Mouse (Mus musculus) intestine, embryonic 14.5 days (tissue): ENCODE measurements around the gene Fam43b. TPM values are rescaled to one million over a fixed set of nuclear protein-coding genes. Genes with fewer than 3 reads are reported as not detected.

Experiments used
- ATAC-seq: fragments of 200-750 bp; cut with Nextera tagmentation; replicated peaks from 2 replicates; pipeline ENCODE4 v1.8.0; 2017; ENCODE audit warnings: low read depth, moderate number of reproducible peaks, moderate TSS enrichment, moderate library complexity; ENCODE audit not compliant: low FRiP score, low TSS enrichment
- DNase-seq: peaks from one replicate; pipeline ENCODE4 v3.0.0-alpha.2; 2018; ENCODE audit warnings: low spot score
- H3K27ac ChIP-seq: fragments of 300-500 bp; sonication (generic); 2 replicates; pipeline ENCODE4 v1.5.1; 2014; ENCODE audit warnings: low read depth, mild to moderate bottlenecking, control low read depth
- H3K27me3 ChIP-seq: fragments of 300-500 bp; sonication (generic); replicated peaks from 2 replicates; pipeline ENCODE4 v1.6.1; 2014; ENCODE audit warnings: low read length, control low read depth; ENCODE audit not compliant: control insufficient read depth, insufficient read depth
- H3K36me3 ChIP-seq: fragments of 300-500 bp; sonication (generic); 2 replicates; pipeline ENCODE4 v1.6.1; 2014; ENCODE audit warnings: low read length, control low read depth; ENCODE audit not compliant: control insufficient read depth, insufficient read depth
- H3K4me1 ChIP-seq: fragments of 300-500 bp; sonication (generic); replicated peaks from 2 replicates; pipeline ENCODE4 v1.6.1; 2014; ENCODE audit warnings: low read length, control low read depth, mixed read lengths; ENCODE audit not compliant: control insufficient read depth, insufficient read depth
- H3K4me2 ChIP-seq: fragments of 300-500 bp; sonication (generic); 2 replicates; pipeline ENCODE4 v1.6.1; 2014; ENCODE audit warnings: low read length
- H3K4me3 ChIP-seq: fragments of 300-500 bp; sonication (generic); 2 replicates; pipeline ENCODE4 v1.5.1; 2014; ENCODE audit warnings: low read depth, low read length, control low read depth, mixed read lengths
- H3K9ac ChIP-seq: fragments of 300-500 bp; sonication (generic); 2 replicates; pipeline ENCODE4 v1.6.1; 2014; ENCODE audit warnings: mild to moderate bottlenecking, low read length
- H3K9me3 ChIP-seq: fragments of 300-500 bp; sonication (generic); 2 replicates; pipeline ENCODE4 v1.6.1; 2016; ENCODE audit warnings: low read length, control low read depth; ENCODE audit not compliant: control insufficient read depth
- WGBS: fragments of 180-500 bp; shearing (Covaris S2); extraction: QIAGEN DNeasy Blood & Tissue Kit; methylation state at CpG from one replicate; pipeline ENCODE4 v1.1.7; 2014; 5-methylcytosine and 5-hydroxymethylcytosine counted together
- polyA plus RNA-seq: library from polyadenylated mRNA; unstranded; fragments of >200 nt; fragmentation: Nextera tagmentation; extraction: Ambion mirVana; gene quantifications from 2 replicates; pipeline ENCODE4 v1.2.1, GENCODE M21; 2014

Fam43b gene
- polyA plus RNA-seq, 1 experiment from 2014 or later, result 0.07 TPM

GRCm38 (mm10) chr4:138380132-138380689 is 16.1 kb downstream of the Fam43b start:
- Histone ChIP-seq H3K27ac (no peak overlapping the region), H3K36me3 (no peaks in the 10 kb centered on the region), H3K27me3 (peaks cover 3% of the 10 kb centered on the region; the same call in 1 of the 2 replicates), H3K9me3 (no peaks in the 10 kb centered on the region), H3K4me3 (no peak overlapping the region), H3K4me2 (no peak overlapping the region), H3K9ac (no peak overlapping the region), H3K4me1 (no peaks in the 10 kb centered on the region)
- 48% methylated on average over 10 of the region's 10 CpGs for WGBS
- ATAC-seq (no peak), DNase-seq (no peak)

- peaks cover 3% of the 10 kb centered on the region; the same call in 1 of the 2 replicates for H3K27me3 ChIP-seq
- H3K4me3 ChIP-seq, result no peak overlapping the region
- H3K4me2 ChIP-seq, result no peak overlapping the region
- ATAC-seq (no peak), DNase-seq (no peak)
- H3K36me3 ChIP-seq, result no peaks in the 10 kb centered on the region
- H3K4me1 ChIP-seq, result no peaks in the 10 kb centered on the region
- no peaks in the 10 kb centered on the region for H3K9me3 ChIP-seq
- no peak overlapping the region for H3K9ac ChIP-seq
- WGBS, result 54% methylated on average over 14 of the region's 14 CpGs
- H3K27ac ChIP-seq, result no peak overlapping the region
Measured at GRCm38 (mm10) chr4:138379091-138379840, 17.1 kb downstream of the Fam43b start.

GRCm38 (mm10) chr4:138377526-138377925 is 18.8 kb downstream of the Fam43b start:
- no peaks in the 10 kb centered on the region for H3K9me3 ChIP-seq
- no peaks in the 10 kb centered on the region for H3K36me3 ChIP-seq
- H3K4me3 ChIP-seq, result no peak overlapping the region
- 52% methylated on average over 6 of the region's 6 CpGs for WGBS
- H3K4me2 ChIP-seq, result no peak overlapping the region
- peaks cover 3% of the 10 kb centered on the region; the same call in 1 of the 2 replicates for H3K27me3 ChIP-seq
- no peak overlapping the region for H3K27ac ChIP-seq
- DNase-seq, result peak; percentile 85
- no peak for ATAC-seq
- no peaks in the 10 kb centered on the region for H3K4me1 ChIP-seq
- H3K9ac ChIP-seq, result no peak overlapping the region

GRCm38 (mm10) chr4:138375117-138375516 is 21.2 kb downstream of the Fam43b start:
- Histone ChIP-seq H3K27me3 (peaks cover 3% of the 10 kb centered on the region; the same call in 1 of the 2 replicates), H3K27ac (no peak overlapping the region), H3K36me3 (no peaks in the 10 kb centered on the region), H3K4me3 (no peak overlapping the region), H3K9me3 (no peaks in the 10 kb centered on the region), H3K4me2 (no peak overlapping the region), H3K9ac (no peak overlapping the region), H3K4me1 (no peaks in the 10 kb centered on the region)
- 72% methylated on average over 3 of the region's 3 CpGs for WGBS
- ATAC-seq, result no peak
- no peak for DNase-seq

GRCm38 (mm10) chr4:138370996-138371516 is 25.3 kb downstream of the Fam43b start:
- Histone ChIP-seq H3K4me3 (no peak overlapping the region), H3K9me3 (no peaks in the 10 kb centered on the region), H3K4me1 (0 out of 2 replicates have a peak, but pooled peaks cover 3% of the 10 kb centered on the region), H3K27me3 (no peaks in the 10 kb centered on the region), H3K4me2 (no peak overlapping the region), H3K9ac (no peak overlapping the region), H3K36me3 (no peaks in the 10 kb centered on the region), H3K27ac (no peak overlapping the region)
- ATAC-seq, result no peak
- no peak for DNase-seq
- WGBS, result 80% methylated on average over 5 of the region's 5 CpGs

GRCm38 (mm10) chr4:138368498-138369260 is 27.6 kb downstream of the Fam43b start:
- WGBS, result 86% methylated on average over 12 of the region's 12 CpGs
- no peak for DNase-seq
- Histone ChIP-seq H3K27me3 (no peaks in the 10 kb centered on the region), H3K27ac (no peak overlapping the region), H3K36me3 (no peaks in the 10 kb centered on the region), H3K4me3 (no peak overlapping the region), H3K4me1 (0 out of 2 replicates have a peak, but pooled peaks cover 3% of the 10 kb centered on the region), H3K9ac (no peak overlapping the region), H3K9me3 (no peaks in the 10 kb centered on the region), H3K4me2 (no peak overlapping the region; the same call in 1 of the 2 replicates)
- ATAC-seq, result no peak

- H3K9ac ChIP-seq, result peak within 1 kb of the TSS; percentile 42; the same call in 1 of the 2 replicates
- DNase-seq, result peak; percentile 82
- 0 out of 2 replicates have a peak, but pooled peaks cover 3% of the 10 kb centered on the region for H3K4me1 ChIP-seq
- WGBS, result 7% methylated on average over 34 of the region's 34 CpGs
- no peaks in the 10 kb centered on the region for H3K27me3 ChIP-seq
- H3K4me3 ChIP-seq, result peak within 1 kb of the TSS; percentile 29
- ATAC-seq, result peak; percentile 89
- H3K27ac ChIP-seq, result no peak within 1 kb of the TSS
- no peaks in the 10 kb centered on the region for H3K9me3 ChIP-seq
- H3K36me3 ChIP-seq, result no peaks in the 10 kb centered on the region
- H3K4me2 ChIP-seq, result peak within 1 kb of the TSS; percentile 65
Measured at GRCm38 (mm10) chr4:138367641-138368497, 28.5 kb downstream of the Fam43b start, which contains the start of gene Cda. Gene Cda (minus strand): TSS chr4:138367992.
